Mouse (Mus musculus) central nervous system, embryonic 11.5 days (tissue): ENCODE data around the gene Gm11559. TPM values are rescaled to one million over a fixed set of nuclear protein-coding genes. Genes with fewer than 3 reads are reported as not detected.

Experiments
- polyA plus RNA-seq: library from polyadenylated mRNA; depleted of rRNA; stranded (reverse); fragments of >200 nt; gene quantifications from 2 replicates; pipeline ENCODE4 v1.2.3, GENCODE M21; 2012; rRNA removed

Gm11559 gene
- polyA plus RNA-seq = not detected in 2 replicates

DNA sequence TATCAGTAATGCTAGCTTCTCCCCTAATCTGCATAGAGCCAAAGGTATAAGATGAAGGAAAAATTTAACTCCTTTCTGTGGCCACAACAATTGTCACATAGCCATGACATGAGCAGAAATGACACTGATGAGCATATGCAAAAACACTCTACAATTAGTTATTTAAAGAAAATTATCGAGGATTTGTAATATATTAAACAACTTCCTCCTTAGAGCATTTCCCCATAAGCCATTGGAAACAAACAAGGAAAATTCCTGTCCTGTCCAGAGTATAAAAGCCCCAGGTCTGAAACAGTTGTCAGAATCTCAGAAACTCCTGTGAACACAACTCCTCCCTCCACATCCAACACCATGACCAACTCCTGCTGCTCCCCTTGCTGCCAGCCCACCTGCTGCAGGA lies at the start of gene Gm11559:
TSS of gene Gm11559 (plus strand) at position 301 of the 400 bp plus-strand sequence.

DNA sequence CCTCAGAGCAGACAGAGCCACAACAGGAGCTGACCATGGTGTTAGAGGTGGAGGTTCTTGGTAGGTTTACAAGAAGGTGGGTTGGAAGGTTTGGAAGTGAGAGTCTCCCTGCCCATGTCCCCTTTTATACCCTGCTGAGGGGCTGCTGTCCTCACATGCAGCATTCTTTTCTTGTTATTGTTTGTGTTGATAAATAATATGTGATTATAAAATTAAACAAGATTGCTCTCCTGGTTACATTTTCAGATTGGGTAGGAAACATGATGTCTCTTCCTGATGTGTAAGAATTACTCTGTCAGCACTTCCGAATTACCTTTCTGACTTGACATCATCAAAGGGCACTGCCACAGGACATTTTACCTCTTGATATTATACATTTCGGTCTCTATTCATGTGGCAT lies 48.7 kb upstream of the Gm11559 start, which contains the start of gene Gm11564:
TSS of gene Gm11564 (minus strand) at position 101 of the 400 bp plus-strand sequence.

DNA sequence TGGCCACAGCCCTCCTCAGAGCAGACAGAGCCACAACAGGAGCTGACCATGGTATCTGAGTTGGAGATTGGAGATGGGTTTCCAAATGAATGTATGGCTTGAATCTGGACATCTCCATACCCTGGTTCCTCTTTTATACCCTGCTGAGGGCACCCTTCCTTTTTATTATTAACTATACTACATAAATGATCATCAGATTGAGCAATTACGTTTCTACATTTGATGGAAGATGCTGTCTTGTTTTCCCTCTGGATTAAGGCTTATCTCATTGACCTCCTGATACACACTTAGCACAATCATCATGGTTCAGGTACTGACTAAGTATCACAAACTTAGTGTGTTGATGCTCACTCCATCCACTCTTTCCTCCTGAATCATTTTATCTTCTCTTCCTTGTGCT lies 26.3 kb upstream of the Gm11559 start, which contains the start of gene 2300003K06Rik:
TSS of gene 2300003K06Rik (minus strand) at position 101 of the 400 bp plus-strand sequence.

GRCm38 (mm10) chr11:99851508-99851907 lies 12.8 kb upstream of the Gm11559 start, which contains the start of gene Krtap4-16:
Gene Krtap4-16, minus strand, starts transcription at chr11:99851608.

GRCm38 (mm10) chr11:99857617-99858016 lies 6.7 kb upstream of the Gm11559 start, which contains the start of gene Gm11568:
Gene Gm11568, plus strand, starts transcription at chr11:99857917.

DNA sequence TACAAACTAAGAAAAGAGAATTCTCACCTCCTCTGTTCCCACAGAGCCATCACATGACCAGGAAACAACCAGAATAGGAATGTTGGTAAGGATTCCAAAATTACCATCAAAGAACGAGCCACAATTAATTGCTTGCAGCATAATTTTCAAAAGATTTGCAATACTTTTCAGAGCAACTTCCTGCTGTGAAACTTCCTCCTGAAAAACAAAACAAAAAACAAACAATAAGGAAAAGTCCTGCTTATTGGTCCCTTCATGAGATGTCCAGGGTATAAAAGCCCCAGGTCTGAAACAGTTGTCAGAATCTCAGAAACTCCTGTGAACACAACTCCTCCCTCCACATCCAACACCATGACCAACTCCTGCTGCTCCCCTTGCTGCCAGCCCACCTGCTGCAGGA lies 8.8 kb downstream of the Gm11559 start, which contains the start of gene Krtap9-1:
TSS of gene Krtap9-1 (plus strand) at position 301 of the 400 bp plus-strand sequence.

DNA sequence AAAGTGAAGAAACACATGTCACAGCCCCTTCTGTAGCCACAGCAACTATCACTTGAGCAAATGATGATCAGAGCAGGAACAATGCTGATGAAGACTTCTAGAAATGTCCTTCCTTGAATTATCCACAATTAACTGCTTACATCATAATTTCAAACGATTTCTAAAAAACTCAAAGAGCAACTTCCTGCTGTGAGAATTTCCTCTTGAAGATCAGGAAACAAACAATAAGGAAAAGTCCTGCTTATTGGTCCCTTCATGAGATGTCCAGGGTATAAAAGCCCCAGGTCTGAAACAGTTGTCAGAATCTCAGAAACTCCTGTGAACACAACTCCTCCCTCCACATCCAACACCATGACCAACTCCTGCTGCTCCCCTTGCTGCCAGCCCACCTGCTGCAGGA lies 14.6 kb downstream of the Gm11559 start, which contains the start of gene Gm11567:
TSS of gene Gm11567 (plus strand) at position 301 of the 400 bp plus-strand sequence.

GRCm38 (mm10) chr11:99907620-99908019 lies 43.3 kb downstream of the Gm11559 start, which contains the start of gene Krtap31-1:
Gene Krtap31-1, plus strand, starts transcription at chr11:99907920.

DNA sequence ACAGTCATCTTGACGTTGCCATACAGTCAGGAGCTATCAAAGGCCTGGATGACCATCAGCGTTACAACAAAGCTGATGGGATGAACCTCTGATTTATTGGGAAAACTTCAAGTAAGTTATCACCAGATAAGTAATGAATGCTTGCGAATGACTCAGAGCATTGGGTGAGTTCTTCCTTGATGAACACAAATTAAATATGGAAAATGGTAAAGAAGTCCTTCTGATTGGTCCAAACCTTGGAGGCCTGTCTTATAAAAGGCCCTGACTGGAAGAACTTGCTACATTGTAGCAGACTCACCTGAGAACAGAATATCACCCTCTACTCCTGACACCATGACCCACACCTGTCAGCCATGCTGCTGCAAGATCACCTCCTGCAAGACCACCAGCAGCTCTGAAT lies 50.2 kb downstream of the Gm11559 start, which contains the start of gene Gm11565:
TSS of gene Gm11565 (plus strand) at position 301 of the 400 bp plus-strand sequence.

Other genes with a start within 250 kb of the Gm11559 start
- not detected in 2 replicates for gene Krtap2-4, start 249.6 kb upstream of the Gm11559 start, polyA plus RNA-seq
- not detected in 2 replicates for gene Gm11562, start 244.0 kb upstream of the Gm11559 start, polyA plus RNA-seq
- not detected in 2 replicates for gene Krtap4-1, start 236.2 kb upstream of the Gm11559 start, polyA plus RNA-seq
- not detected in 2 replicates for gene Krtap4-2, start 229.4 kb upstream of the Gm11559 start, polyA plus RNA-seq
- not detected in 2 replicates for gene Krtap4-7, start 220.4 kb upstream of the Gm11559 start, polyA plus RNA-seq
- not detected in 2 replicates for gene Gm11555, start 214.2 kb upstream of the Gm11559 start, polyA plus RNA-seq
- not detected in 2 replicates for gene Gm11563, start 205.5 kb upstream of the Gm11559 start, polyA plus RNA-seq
- not detected in 2 replicates for gene Krtap4-6, start 198.5 kb upstream of the Gm11559 start, polyA plus RNA-seq
- not detected in 2 replicates for gene Gm14190, start 173.7 kb upstream of the Gm11559 start, polyA plus RNA-seq
- not detected in 2 replicates for gene Gm14180, start 130.2 kb upstream of the Gm11559 start, polyA plus RNA-seq
- not detected in 2 replicates for gene Gm11595, start 91.6 kb upstream of the Gm11559 start, polyA plus RNA-seq
- gene Krtap4-8, start 83.8 kb upstream of the Gm11559 start, polyA plus RNA-seq = not detected in 2 replicates
- gene Krtap4-9, start 79.3 kb upstream of the Gm11559 start, polyA plus RNA-seq = not detected in 2 replicates
- gene Gm11596, start 71.0 kb upstream of the Gm11559 start, polyA plus RNA-seq = not detected in 2 replicates
- not detected in 2 replicates for gene Gm11569, start 65.5 kb upstream of the Gm11559 start, polyA plus RNA-seq
- not detected in 2 replicates for gene Gm11554, start 60.0 kb upstream of the Gm11559 start, polyA plus RNA-seq
- not detected in 2 replicates for gene Krtap4-13, start 54.6 kb upstream of the Gm11559 start, polyA plus RNA-seq
- gene Gm11564, start 48.8 kb upstream of the Gm11559 start, polyA plus RNA-seq = not detected in 2 replicates
- not detected in 2 replicates for gene 2300003K06Rik, start 26.4 kb upstream of the Gm11559 start, polyA plus RNA-seq
- not detected in 2 replicates for gene Krtap4-16, start 12.9 kb upstream of the Gm11559 start, polyA plus RNA-seq
- not detected in 2 replicates for gene Gm11568, start 6.6 kb upstream of the Gm11559 start, polyA plus RNA-seq
- not detected in 2 replicates for gene Krtap9-1, start 8.9 kb downstream of the Gm11559 start, polyA plus RNA-seq
- not detected in 2 replicates for gene Gm11567, start 14.7 kb downstream of the Gm11559 start, polyA plus RNA-seq
- not detected in 2 replicates for gene Krtap31-1, start 43.4 kb downstream of the Gm11559 start, polyA plus RNA-seq
- not detected in 2 replicates for gene Gm11565, start 50.3 kb downstream of the Gm11559 start, polyA plus RNA-seq
- gene Krtap31-2, start 71.8 kb downstream of the Gm11559 start, polyA plus RNA-seq = not detected in 2 replicates
- not detected in 2 replicates for gene Krtap9-5, start 84.0 kb downstream of the Gm11559 start, polyA plus RNA-seq
- gene Krtap29-1, start 114.6 kb downstream of the Gm11559 start, polyA plus RNA-seq = not detected in 2 replicates
- gene Krtap16-1, start 122.1 kb downstream of the Gm11559 start, polyA plus RNA-seq = not detected in 2 replicates
- not detected in 2 replicates for gene Krtap17-1, start 129.5 kb downstream of the Gm11559 start, polyA plus RNA-seq
- gene Krt33a, start 151.7 kb downstream of the Gm11559 start, polyA plus RNA-seq = not detected in 2 replicates
- 0.09 TPM in 1 of 2 replicates, not detected in the other for gene Krt33b, start 165.4 kb downstream of the Gm11559 start, polyA plus RNA-seq
- gene Krt34, start 177.1 kb downstream of the Gm11559 start, polyA plus RNA-seq = not detected in 2 replicates
- gene Krt31, start 186.1 kb downstream of the Gm11559 start, polyA plus RNA-seq = not detected in 2 replicates
- not detected in 2 replicates for gene Krt32, start 223.8 kb downstream of the Gm11559 start, polyA plus RNA-seq
- gene Krt35, start 231.8 kb downstream of the Gm11559 start, polyA plus RNA-seq = 0.04 TPM in 1 of 2 replicates, not detected in the other
- gene Krt36, start 241.2 kb downstream of the Gm11559 start, polyA plus RNA-seq = 0.05 TPM in 1 of 2 replicates, not detected in the other